Mouse (Mus musculus): Measurements from ENCODE around the gene Elovl6. TPM values are rescaled to one million over a fixed set of nuclear protein-coding genes. Genes with fewer than 3 reads are reported as not detected.

Elovl6 gene
- total RNA-seq, 2 experiments from 2014 or later, result 11.8 to 22.7 TPM

DNA sequence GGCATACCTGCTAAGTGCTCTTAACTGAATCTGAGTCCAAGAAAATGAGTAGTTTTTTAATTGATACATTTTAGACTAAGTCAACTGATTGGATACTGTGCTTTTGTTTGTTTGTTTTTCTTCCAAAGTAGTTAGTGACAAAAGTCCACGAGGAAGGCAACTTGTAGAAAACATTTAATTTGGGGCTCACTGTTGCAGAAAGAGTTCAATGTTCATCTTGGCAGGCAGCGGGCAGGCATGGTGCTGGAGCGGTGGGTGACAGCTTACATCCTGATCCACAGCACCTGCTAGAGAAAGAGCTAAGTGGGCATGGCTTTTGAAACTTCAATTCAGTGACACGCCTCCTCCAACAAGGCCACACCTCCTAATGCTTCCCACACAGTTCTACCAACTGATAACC, 31.7 kb downstream of the Elovl6 start:
- no peak for ATAC-seq (replicated peaks; ENCODE audit: poor library complexity)

DNA sequence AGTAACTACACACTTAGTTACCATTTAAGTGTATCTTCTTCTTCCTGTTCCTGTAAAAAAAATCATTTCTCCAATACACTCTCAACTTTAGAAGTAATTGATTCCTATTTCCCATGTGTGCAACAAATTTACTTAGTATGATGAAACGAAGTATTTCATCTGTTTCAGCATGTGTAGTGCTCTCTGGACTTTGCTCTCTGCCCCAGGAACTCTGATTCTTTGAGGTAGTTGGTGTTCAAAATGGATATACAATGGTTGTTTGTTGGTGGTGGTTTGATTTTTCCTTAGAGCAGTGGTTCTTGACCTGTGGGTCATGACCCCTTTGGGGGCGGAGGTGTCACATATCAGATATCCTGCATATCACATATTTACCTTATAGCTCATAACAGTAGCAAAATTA, 32.7 kb downstream of the Elovl6 start:
- no peak for ATAC-seq (replicated peaks; ENCODE audit: poor library complexity)

DNA sequence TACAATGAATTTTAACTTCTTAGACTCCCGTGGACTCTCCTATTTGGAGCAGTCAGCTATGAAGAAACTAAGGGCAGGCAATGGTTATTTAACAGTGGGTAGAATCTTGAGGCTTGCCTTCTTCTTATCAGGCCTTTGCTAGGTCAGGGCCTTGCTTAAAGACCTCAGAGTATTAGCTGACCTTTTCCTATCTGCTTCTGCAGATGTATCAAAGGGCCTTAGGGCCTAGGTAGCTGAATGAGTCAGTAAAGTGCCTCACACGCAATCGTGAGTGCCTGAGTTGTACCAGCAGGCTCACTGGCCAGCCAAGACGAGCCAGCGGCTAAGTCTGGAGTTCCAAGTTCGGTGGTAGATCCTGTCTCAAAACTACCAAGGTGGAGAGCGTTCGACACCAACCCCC, 33.3 kb downstream of the Elovl6 start:
- ATAC-seq (replicated peaks; ENCODE audit: poor library complexity), result peak; percentile 71

DNA sequence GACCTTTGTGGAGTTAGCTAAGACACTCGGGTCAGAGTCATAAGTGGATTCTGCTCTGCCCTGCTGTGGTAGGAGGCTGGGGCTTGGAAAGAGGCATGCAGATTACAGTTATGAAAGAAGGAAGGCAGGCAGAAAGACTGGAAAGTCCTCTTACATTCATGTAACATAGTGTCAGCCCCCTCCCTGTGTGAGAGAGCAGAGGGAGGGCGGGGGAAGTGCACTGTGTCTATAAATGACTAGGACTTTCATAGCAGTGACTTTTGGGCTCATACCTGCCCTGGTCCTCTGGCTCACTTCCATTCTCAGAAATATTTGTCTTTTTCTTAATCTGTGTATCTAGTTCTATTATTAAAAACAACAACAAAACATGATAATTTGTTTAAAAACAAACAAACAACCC, 33.9 kb downstream of the Elovl6 start:
- ATAC-seq (replicated peaks; ENCODE audit: poor library complexity), result peak; percentile 27; the same call in 1 of the 2 replicates

DNA sequence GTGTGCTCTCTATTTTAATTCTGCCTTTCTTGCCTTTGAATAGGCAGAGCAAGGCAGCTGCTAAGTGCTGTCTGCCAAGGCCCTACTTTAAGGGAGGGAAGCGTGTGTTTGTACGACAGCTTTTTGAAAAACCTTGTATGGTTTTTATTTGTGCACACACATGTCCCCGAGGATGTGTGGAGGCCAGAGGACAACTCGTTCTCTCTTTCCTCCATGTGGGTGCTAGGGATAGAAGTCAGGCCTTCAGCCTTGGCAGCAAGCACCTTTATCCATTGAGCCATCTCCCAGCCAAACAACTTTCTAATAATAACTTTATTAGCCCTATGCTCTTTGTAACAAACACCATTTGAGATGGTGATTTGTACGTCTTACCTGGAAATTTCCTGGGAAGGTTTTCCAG, 34.7 kb downstream of the Elovl6 start:
- no peak for ATAC-seq (replicated peaks; ENCODE audit: poor library complexity)

DNA sequence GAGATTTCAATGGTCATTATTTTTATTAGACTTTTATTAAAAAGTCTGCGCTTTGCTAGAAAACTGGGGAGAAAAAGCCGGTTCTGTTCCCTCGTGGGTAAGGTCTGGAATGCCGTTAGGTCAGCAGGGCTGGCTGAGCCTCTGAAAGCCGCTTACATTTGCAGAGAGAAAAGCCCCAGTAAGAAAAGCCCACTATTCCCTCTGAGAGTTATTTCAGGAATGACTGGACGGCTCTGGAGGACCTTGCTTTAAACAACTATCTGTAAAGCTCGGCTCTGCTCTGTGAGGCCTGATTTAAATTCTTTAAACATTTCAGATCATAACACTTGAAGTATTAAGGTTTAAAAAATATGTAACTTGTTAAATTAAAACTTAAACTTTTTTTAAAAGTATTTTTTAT, 36.4 kb downstream of the Elovl6 start:
- ATAC-seq (replicated peaks; ENCODE audit: poor library complexity), result no peak

DNA sequence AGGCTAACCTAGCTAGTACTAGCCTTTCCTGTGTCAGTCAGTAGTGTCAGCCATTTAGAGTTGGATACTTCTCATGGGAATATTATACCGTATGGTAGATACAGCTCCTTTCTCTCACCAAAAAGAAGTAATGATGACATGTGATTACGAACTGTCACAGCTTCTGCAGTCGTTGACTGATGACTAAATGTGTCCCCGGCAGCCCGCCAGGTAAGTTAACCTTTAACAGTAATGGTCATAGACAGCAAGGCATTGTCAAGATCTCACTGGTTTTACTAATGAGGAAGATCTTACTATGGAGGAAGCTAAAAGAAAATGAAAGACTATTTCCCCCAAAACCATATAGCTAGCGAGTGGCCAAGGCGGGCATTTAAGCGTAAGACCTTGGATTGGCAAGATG, 38.8 kb downstream of the Elovl6 start:
- no peak for ATAC-seq (replicated peaks; ENCODE audit: poor library complexity)

DNA sequence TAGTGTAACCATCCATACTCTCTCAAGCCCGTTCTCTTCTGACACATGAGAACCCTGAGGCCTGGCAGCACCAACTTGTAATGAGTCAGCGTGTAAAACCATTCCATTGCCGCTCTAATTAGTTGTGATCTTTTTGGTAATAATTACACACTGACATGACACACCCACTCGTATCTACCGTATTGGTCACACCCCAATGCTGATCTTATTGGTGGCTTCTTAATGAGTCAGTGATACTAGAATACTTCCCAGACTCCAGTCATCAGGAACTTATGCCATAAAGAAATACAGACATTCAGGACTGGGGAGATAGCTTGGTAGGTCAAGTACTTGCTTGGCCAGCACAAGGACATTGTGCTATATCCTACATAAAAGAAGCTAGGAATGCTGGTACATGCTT, 39.5 kb downstream of the Elovl6 start:
- ATAC-seq (replicated peaks; ENCODE audit: poor library complexity), result no peak

DNA sequence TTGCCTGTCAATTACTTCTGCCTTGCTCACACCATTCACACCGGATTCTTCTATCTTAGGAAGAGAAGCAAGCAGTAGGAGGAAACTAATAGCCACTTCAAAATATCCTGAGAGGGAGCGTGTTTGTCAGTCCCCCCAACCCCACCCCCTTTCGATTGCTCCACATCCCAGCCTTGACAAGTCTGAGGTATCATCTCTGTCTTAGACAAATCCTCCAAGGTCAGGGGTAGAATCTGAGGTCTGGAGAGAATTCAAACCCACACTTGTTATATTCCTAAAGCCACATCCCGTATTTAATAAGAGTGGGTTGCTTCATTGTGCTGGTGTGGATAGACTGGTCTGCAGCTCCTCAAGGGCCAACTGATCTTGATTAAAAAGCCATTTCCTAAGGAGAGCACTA, 40.8 kb downstream of the Elovl6 start:
- peak; percentile 51 for ATAC-seq (replicated peaks; ENCODE audit: poor library complexity)

DNA sequence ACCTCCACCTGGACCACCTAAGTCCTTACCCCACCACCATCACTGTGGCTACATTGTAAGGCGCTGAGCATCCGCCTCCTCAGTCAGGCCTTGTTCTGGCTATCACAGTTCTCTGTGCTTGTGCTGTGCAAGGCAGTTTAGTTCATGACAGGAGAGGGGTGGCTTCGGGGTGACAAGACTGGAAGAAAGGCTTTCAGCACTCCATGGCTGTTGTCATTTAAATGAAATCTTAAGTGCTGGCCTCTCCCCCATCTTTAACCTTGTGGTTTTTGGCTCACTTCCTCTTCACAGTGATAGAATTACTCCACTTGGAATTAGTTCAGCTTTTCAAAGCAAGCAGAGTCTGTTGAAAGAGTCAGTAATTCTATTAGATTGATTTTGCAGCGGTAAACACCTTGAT, 41.5 kb downstream of the Elovl6 start:
- ATAC-seq (replicated peaks; ENCODE audit: poor library complexity), result peak; percentile 75

DNA sequence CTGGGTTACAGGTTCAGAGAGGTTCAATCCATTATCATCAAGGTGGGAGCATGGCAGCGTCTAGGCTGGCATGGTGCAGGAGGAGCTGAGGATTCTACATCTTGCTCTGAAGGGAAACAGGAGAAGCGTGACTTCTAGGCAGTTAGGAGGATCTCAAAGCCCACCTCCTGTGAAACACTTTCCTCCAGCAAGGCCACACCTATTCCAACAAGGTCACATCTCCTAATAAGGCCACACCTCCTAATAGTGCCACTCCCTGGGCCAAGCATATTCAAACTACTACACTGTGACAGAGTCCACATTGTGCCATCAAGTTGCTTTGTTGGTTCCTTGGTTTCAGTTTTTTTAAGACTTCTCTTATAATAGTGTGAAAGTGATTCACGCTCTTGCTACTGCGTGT, 42.9 kb downstream of the Elovl6 start:
- ATAC-seq (replicated peaks; ENCODE audit: poor library complexity), result no peak

DNA sequence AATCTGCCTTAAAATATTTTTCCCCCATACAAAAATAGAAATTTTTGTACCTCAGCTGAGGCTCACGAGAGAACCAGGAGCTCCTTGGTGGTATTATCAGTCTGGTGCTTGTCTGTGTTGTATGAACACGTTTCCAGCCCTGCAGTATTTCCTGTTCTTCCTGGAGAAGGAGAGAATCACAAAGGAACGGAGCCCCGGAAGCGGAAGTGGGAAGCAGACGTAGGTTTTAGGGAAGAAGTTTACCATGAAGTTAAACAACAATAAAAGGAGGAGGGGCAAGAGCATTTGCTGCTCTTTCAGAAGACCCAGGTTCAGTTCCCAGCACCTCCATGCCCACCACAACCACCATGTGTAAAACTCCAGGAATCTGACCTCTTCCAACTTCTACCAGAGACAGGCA, 44.4 kb downstream of the Elovl6 start:
- ATAC-seq (replicated peaks; ENCODE audit: poor library complexity), result no peak

DNA sequence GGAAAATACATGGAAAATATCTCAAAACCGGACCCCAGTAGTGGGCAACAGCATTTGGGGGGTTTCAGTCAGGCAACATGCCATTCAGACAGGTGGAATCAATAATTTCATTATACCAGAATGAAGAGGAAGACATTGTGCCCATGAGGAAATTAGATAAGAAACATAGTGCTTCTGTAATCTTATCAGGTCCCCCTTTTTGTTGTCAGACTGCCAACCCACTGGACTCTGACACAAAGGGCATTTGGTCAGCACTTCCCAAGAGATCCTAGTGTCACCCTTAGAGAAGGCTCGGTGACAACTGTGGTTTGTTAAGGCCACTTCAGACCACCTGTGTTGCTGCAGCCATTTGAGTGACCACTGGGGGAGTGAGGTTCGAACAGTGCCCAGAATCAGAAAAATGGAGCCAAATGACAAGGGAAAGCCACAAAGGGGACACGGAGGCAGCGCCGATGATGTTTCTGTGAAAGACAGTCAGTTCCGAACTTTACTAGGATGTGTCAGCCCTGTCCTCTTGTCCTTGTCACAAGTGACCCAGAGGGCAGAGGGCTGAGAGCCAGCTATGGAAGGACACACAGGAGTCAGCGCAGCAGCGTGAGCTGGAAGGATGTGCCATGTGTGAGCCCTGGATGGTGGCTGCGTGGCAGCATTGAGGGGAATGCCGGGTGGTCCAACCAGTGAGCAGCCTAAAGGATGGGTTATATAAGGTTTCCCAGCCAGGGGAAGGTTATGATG, 46.8 kb downstream of the Elovl6 start:
- no peak for ATAC-seq (replicated peaks; ENCODE audit: poor library complexity)

DNA sequence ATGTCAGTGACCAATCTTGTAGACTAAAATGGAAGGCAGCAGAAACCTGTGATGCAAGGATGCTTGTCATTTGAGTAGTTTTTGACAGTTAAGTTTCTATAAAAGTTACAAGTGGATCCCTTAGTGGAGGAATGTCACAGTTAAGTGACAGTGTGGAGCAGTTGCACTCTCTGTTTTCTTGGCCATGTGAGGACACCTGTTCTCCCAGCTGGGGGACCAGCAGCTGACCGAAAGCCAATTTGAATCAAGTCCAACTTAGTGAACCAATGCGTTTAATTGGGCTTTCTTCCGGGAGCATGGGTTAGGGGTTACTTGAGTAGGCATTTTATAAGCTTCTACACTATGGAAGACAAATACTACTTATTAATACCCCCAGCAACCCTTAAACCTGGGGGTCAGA, 48.9 kb downstream of the Elovl6 start:
- no peak for ATAC-seq (replicated peaks; ENCODE audit: poor library complexity)

DNA sequence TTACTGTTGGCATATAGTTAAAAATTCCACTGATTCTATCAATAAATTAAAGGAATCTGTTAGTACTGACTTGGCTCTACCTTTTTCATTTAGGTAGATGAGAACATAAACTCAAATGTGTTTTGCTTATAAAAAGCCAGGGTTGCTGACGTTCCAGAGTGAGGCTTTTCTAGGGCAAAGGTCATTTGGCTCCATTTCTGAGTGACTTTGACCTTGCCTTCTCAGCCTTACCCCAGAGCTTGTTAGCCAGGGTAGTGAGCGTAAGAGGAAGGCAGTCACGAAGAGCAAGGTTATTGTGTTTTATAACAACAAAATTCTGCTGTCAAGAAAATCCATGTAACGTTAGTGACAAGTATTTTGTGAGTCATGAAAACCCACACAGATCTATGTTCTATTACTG, 50.3 kb downstream of the Elovl6 start:
- ATAC-seq (replicated peaks; ENCODE audit: poor library complexity), result no peak

DNA sequence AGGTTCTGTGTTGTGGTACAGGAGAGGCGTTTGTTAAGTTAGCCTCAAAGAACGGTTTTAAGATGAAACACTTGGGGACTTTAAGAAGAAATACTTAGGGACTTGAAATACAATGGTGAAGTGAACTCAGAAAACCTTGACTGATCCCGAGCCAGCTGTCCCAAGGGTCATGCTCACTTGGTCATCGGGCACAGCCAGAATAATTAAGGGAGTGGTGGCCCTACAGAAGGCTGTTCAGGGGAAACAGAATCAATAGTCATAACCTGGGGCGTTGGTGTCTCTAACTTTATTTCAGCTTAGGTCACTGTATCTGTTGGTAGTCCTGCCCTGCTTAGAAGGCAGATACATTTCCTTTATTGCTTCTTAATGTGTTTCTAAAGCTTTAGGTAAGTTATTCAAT, 51.1 kb downstream of the Elovl6 start:
- ATAC-seq (replicated peaks; ENCODE audit: poor library complexity), result no peak

DNA sequence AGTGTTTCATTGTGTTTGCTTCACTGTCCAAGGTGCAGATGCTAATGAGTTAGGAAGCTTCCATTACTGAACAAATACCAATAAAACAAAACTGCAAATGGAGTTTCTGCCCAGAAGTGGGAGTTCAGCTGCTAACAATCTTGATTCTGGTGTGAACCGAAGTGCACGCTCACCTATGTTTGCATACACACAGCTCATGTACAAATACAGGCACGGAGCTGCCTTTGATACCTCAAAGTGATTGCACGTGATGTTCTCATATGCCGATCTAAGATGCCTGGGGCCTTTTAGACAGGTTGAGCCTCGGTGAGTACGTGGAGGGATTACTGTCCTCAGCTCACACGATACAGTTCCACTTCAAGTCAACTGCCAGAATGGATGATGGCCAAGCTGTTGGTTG, 55.8 kb downstream of the Elovl6 start:
- no peak for ATAC-seq (replicated peaks; ENCODE audit: poor library complexity)

DNA sequence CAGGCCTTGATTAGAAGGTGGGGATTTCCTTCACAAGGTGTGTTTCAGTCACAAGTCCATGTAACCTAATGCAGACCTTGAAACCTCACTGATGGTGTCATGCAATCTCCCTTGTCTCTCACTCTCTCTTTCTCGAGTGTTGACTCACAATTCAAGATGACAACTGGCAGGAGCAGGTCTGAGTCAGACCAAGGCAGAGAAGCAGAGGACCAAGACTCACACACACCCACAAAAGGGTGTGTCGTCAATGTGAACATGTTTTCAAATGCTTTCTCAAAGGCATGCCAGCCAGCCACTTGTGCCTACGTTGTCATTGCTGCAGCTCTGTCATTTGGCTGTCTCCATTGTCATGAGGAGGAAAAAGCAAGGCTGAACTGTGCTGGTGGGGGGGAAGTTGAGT, 56.6 kb downstream of the Elovl6 start:
- no peak for ATAC-seq (replicated peaks; ENCODE audit: poor library complexity)

DNA sequence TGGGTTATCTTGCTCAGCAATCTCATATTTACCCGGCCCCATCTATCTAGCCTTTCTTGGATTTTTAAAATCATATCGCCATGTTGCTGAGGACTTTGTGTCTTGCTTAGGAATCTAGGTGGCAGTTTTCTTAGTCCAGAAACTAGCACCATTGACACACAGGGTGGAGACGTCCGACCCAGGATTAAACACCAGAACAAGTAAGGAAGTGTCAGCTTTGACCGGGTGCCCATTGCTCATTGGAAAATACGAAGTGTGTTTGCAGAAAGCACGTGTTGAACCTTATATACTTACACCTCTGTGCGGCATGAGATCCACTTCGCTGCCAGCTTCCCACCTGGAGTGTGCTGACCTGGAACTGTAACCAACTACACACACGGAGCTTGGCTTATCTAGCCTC, 57.5 kb downstream of the Elovl6 start:
- ATAC-seq (replicated peaks; ENCODE audit: poor library complexity), result no peak

DNA sequence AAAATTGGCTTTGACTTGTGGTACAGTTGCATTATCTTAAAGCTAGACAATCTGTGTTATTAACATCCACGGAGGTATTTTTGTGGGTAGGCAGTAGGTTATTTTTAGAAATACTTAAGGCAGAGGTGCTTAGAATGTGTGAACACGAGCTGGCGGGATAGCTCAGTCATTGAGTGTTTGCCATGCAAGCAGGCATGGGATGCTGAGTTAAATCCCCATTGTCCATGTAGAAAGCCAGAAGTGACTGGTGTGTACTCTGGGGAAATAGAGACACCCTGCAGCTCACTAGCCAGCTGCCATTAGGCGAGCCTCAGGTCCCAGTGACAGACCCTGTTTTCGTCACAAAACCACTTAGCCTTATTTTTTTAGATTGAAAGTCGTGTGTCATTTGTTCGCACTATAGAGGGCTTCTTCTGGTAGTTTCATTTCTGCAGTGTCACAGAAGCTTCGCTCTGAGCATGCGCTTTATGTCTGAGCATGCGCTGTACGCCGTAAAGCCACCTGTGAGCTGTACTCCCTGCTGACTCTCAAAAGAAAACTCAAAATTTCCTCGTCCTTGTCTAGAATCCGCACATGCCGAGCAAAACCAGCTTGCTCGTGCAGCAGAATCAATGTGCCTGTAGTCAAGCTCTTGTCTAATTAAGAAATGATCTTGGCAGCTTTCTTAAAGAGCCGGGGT, 58.5 kb downstream of the Elovl6 start:
- no peak for ATAC-seq (replicated peaks; ENCODE audit: poor library complexity)

DNA sequence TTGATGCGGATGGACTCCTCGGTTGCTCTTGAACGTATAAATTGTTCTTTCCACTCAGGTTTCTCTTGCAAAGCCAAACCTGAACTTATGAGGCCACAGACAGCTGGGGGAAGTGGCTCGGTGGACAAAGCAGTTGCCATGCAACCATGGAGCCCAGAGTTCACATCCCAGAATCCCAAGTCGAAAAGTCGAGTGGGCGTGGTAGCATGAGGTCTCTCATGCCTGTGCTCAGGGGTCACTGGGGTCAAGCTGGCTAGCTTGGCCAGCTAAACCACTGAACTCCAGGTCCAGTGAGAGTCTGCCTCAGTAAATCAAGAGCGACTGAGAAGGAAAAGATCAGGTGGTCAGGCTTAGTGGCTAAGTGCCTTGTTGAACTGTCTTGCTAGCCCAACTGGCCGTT, 59.1 kb downstream of the Elovl6 start:
- no peak for ATAC-seq (replicated peaks; ENCODE audit: poor library complexity)

DNA sequence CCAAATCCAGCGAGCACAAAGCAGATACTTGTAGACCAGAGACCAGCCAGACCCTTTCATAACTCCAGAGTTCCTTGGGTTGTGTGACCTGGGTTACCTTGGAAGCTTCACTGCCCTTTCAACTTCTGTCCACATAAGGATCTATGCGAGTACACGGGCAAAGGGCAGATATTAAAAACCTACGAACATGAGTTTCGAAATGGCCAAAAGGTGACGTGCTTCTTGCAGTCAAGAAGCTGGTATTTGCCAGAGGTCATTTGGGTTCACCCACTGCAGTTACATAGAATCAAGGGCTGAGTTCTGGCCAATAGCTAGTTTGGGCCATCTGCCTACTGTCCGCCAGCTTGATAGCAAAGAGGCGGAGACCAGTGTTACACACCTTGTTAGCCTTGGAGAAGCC, 59.6 kb downstream of the Elovl6 start:
- ATAC-seq (replicated peaks; ENCODE audit: poor library complexity), result no peak

DNA sequence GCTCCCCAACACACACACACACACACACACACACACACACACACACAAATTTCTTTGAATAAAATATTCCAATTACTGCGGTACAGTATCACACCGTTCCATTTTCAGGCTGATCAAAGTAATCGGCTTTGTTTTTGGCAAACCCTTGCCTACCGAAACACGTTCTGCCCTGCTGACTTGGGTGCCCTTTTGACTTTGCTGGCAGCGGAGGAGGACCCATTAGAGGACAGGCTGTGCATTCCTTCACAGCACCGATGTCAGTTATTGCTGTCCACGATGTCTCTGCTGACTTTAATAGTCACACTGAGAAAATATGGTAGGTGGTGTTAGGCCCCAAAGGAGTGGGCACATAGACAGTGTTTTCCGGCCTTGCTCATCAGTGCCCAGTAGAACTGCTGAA, 60.8 kb downstream of the Elovl6 start:
- ATAC-seq (replicated peaks; ENCODE audit: poor library complexity), result no peak

Data from megakaryocyte progenitor cell, adult 5-6 weeks (primary cell).